Mouse (Mus musculus) liver, adult 2 months (tissue): ENCODE data around the gene Scyl3. TPM values are rescaled to one million over a fixed set of nuclear protein-coding genes. Genes with fewer than 3 reads are reported as not detected.

ENCODE experiments used
- DNase-seq: peaks from one replicate; pipeline ENCODE4 v3.0.0-alpha.2; 2011; ENCODE audit warnings: low read depth, low spot score; ENCODE audit errors: extremely low read depth
- H3K27ac ChIP-seq: fragments of 200-500 bp; replicated peaks from 2 replicates; pipeline ENCODE4 v1.5.1; 2012; ENCODE audit warnings: low read depth, mild to moderate bottlenecking, control low read depth, inconsistent platforms, low read length; ENCODE audit not compliant: insufficient read depth
- H3K27me3 ChIP-seq: fragments of 200-500 bp; 2 replicates; pipeline ENCODE4 v1.6.1; 2012; ENCODE audit warnings: mild to moderate bottlenecking, moderate library complexity, low read length, inconsistent platforms; ENCODE audit not compliant: control insufficient read depth, insufficient read depth
- H3K36me3 ChIP-seq: fragments of 200-500 bp; 2 replicates; pipeline ENCODE4 v1.6.1; 2012; ENCODE audit warnings: low read length, inconsistent platforms; ENCODE audit not compliant: control insufficient read depth, insufficient read depth
- H3K4me1 ChIP-seq: fragments of 200-500 bp; 2 replicates; pipeline ENCODE4 v1.6.1; 2011; ENCODE audit warnings: low read length; ENCODE audit not compliant: control insufficient read depth, insufficient read depth
- H3K4me3 ChIP-seq: fragments of 200-500 bp; 2 replicates; pipeline ENCODE4 v1.5.1; 2011; ENCODE audit warnings: low read depth, mild to moderate bottlenecking, control low read depth, low read length, moderate library complexity; ENCODE audit not compliant: insufficient read depth
- H3K79me2 ChIP-seq: fragments of 200-500 bp; 2 replicates; pipeline ENCODE4 v1.6.1; 2012; ENCODE audit warnings: inconsistent platforms, mild to moderate bottlenecking, low read length, moderate library complexity; ENCODE audit not compliant: control insufficient read depth, insufficient read depth
- H3K9ac ChIP-seq: fragments of 200-500 bp; 2 replicates; pipeline ENCODE4 v1.6.1; 2012; ENCODE audit warnings: low read depth, mild to moderate bottlenecking, control low read depth, inconsistent platforms, low read length
- CTCF ChIP-seq: fragments of 200-500 bp; IDR thresholded peaks from 2 replicates; pipeline ENCODE4 v1.5.1; 2011; ENCODE audit warnings: low read depth, low read length, control low read depth
- POLR2A ChIP-seq: fragments of 200-500 bp; IDR thresholded peaks from 2 replicates; pipeline ENCODE4 v1.6.1; 2011; ENCODE audit warnings: low read length, control low read depth; ENCODE audit not compliant: insufficient read depth; ENCODE audit errors: extremely low read depth
- WGBS: fragments of 180-500 bp; shearing (Covaris S2); methylation state at CpG from one replicate; pipeline ENCODE4 v1.1.7; 2018; 5-methylcytosine and 5-hydroxymethylcytosine counted together
- polyA plus RNA-seq: library from polyadenylated mRNA; depleted of rRNA; stranded (reverse); fragments of >200 nt; gene quantifications from 2 replicates; pipeline ENCODE4 v1.2.3, GENCODE M21; 2012; rRNA removed
- total RNA-seq: library from RNA; depleted of rRNA; stranded (reverse); fragments of >200 nt; gene quantifications from 2 replicates; pipeline ENCODE4 v1.2.3, GENCODE M21; 2014; rRNA removed

Gene Scyl3
- 8.8 and 9.6 TPM in 2 replicates for total RNA-seq
- 6.1 and 7.0 TPM in 2 replicates for polyA plus RNA-seq

DNA sequence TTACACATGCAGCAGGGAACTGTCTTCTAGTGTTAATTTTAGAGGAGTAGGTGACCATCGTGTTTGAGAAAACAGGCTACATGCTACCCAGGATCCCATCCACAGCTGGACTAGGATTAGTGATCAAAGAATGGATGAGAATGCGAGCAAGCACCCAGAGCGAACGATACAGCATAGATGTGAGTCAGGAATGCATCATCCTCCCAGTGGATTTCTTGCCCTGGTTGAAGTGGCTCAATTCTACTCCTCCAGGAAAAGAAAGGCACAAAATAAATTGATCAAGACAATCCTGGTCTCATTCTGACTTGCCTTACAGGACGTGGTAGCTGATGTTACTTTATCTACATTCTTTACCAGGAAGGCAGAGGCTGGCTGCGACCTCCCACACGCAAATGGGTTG is at the start of gene Scyl3:
Gene Scyl3 (plus strand): TSS at position 255 of the 400 bp plus-strand sequence.
- peaks cover 18% of the 10 kb centered on the region for H3K79me2 ChIP-seq
- H3K27ac ChIP-seq, result peak within 1 kb of the TSS; percentile 96
- peaks cover 7% of the 10 kb centered on the region; the same call in 1 of the 2 replicates for H3K36me3 ChIP-seq
- TF ChIP-seq POLR2A (no peak), CTCF (no peak)
- H3K27me3 ChIP-seq, result no peaks in the 10 kb centered on the region
- no peak for DNase-seq
- peak within 1 kb of the TSS; percentile 96 for H3K9ac ChIP-seq
- peak within 1 kb of the TSS; percentile 99 for H3K4me3 ChIP-seq
- 74% methylated on average over 7 of the region's 7 CpGs for WGBS
- H3K4me1 ChIP-seq, result peaks cover 8% of the 10 kb centered on the region

DNA sequence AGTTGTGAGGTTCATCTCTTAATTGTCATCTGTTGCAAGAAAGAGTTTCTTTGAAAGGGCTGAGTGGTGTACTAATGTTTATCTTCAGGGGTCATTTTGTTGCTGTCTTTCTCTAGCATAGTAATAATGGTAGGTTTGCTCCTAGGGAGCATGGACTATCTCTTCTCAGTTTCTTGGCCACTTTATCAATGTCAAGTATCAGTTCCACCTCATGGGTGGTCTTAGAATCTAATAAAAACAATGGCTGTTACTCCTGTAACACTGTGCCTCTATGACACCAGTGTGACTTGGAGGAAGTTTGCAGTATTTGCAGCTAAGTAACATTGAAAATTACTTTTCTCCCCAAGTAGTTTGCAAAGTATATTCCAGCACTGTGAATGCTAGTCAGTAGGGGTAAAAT is 39.3 kb upstream of the Scyl3 start:
- no peaks in the 10 kb centered on the region for H3K79me2 ChIP-seq
- no peak overlapping the region for H3K9ac ChIP-seq
- no peaks in the 10 kb centered on the region; the same call in 1 of the 2 replicates for H3K36me3 ChIP-seq
- no peak overlapping the region for H3K4me3 ChIP-seq
- H3K27ac ChIP-seq, result no peak overlapping the region
- no peaks in the 10 kb centered on the region for H3K27me3 ChIP-seq
- no peaks in the 10 kb centered on the region for H3K4me1 ChIP-seq
- DNase-seq, result no peak
- TF ChIP-seq CTCF (no peak), POLR2A (no peak)

DNA sequence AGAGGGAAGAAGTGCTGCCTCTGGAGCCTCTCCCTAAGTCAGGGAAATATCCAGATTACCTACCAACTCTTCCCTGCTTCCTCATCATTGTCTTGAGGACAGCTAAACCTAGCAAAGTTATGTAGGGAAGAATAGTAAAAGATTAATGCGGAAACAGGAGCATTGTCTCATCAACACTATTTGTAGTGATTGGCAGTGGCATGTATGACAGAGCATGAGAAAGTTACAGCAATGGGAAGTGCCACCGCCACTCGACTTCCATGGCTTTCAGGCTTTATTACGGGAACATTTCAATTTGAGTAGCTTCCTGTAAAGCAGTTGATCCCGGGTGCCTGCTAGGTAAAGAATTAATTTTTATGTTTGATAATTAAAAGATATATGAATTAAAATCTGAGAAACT is 35.6 kb upstream of the Scyl3 start:
- 92% methylated on average over 5 of the region's 5 CpGs for WGBS
- TF ChIP-seq POLR2A (no peak), CTCF (no peak)
- Histone ChIP-seq H3K4me3 (no peak overlapping the region), H3K4me1 (no peaks in the 10 kb centered on the region; the same call in 1 of the 2 replicates), H3K36me3 (no peaks in the 10 kb centered on the region; the same call in 1 of the 2 replicates), H3K9ac (no peak overlapping the region), H3K27me3 (no peaks in the 10 kb centered on the region), H3K79me2 (no peaks in the 10 kb centered on the region), H3K27ac (no peak overlapping the region)
- DNase-seq, result no peak

DNA sequence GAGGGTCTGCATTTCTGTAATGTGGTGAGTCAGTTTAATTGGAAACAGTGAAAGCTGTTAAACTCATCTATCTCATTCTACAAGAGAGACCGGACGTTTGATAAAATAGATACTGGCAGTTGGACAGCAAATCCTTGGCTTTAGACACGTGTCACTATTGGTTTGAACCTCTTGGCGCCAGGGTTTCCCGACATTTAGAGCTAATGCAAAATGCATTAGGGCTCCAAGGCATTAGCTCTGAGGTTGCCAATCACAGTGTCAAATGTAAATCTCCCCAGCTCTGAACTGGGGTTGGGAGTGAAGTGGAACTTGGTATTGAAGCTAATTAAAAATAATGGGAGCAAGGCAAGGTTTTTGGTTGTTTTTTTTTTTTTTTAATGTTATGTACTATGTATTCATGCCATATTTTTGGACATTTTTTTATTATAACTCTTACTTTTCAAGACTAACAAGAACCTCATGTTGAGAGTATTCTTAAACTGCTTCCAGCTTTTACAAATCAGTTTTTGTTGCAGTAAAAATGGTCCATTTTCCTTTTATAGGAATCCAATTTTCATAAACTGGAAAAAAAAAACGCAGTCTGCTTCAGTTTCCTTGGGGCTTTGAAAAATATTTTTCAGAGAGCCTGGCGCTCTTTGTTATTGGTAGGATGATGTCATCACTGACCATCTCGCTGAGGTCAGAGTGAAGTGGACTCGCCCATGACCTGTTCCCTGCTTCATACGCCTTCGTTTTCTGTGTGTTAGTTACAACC is 34.9 kb upstream of the Scyl3 start:
- no peaks in the 10 kb centered on the region for H3K27me3 ChIP-seq
- TF ChIP-seq CTCF, result no peak
- no peak for TF ChIP-seq POLR2A
- H3K27ac ChIP-seq, result no peak overlapping the region
- H3K36me3 ChIP-seq, result no peaks in the 10 kb centered on the region
- H3K4me3 ChIP-seq, result no peak overlapping the region
- 88% methylated on average over 11 of the region's 11 CpGs for WGBS
- H3K79me2 ChIP-seq, result no peaks in the 10 kb centered on the region
- H3K4me1 ChIP-seq, result no peaks in the 10 kb centered on the region; the same call in 1 of the 2 replicates
- no peak overlapping the region for H3K9ac ChIP-seq
- DNase-seq, result no peak

DNA sequence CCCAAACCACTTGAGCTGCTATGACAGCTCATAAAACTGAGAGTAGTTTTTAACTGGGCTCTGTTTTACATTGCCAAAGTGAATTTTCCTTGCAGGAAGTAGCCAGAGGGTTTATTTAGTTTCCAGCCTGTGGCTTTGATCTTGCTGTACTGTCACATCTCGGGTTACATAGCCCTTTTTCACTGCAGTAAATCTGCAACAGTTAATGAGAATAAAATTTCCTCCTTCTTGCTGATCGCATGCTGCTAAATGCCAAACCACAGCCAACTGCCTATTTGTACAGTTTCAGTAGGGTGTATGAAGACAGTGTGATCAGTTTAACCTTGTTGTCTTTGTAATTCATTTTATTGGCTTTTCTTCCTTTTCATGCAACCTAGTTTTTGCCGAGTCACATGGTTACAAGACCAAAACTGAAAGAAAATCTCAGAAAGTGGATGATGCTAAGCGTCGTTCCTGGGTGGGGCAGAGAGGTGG is 30.6 kb upstream of the Scyl3 start:
- Histone ChIP-seq H3K27me3 (no peaks in the 10 kb centered on the region), H3K27ac (no peak overlapping the region), H3K79me2 (no peaks in the 10 kb centered on the region), H3K9ac (no peak overlapping the region), H3K4me3 (no peak overlapping the region), H3K4me1 (no peaks in the 10 kb centered on the region; the same call in 1 of the 2 replicates), H3K36me3 (no peaks in the 10 kb centered on the region)
- no peak for DNase-seq
- TF ChIP-seq CTCF (no peak), POLR2A (no peak)
- 77% methylated on average over 5 of the region's 5 CpGs for WGBS

DNA sequence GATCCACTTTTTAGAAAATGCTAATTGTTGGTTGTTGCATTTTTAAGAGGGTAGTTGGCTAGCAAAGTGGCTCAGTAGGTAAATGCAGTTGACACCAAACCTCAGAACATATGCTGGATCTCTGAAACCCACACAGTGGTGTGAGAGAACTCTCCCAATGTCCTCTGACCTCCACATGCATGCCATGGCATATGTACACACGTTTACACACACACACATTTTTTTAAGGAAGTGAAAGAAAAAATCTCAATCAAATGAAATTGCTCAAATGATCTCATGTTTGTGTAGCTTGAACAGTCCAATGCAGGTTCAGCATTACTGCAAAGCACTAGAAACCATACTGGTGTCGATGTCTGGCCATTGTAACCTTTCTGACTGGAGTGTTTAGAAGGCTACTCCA is 29.3 kb upstream of the Scyl3 start:
- H3K27ac ChIP-seq, result no peak overlapping the region
- TF ChIP-seq POLR2A (no peak), CTCF (no peak)
- no peak overlapping the region for H3K9ac ChIP-seq
- H3K4me1 ChIP-seq, result no peaks in the 10 kb centered on the region; the same call in 1 of the 2 replicates
- no peaks in the 10 kb centered on the region for H3K27me3 ChIP-seq
- DNase-seq, result no peak
- H3K36me3 ChIP-seq, result no peaks in the 10 kb centered on the region
- no peaks in the 10 kb centered on the region for H3K79me2 ChIP-seq
- H3K4me3 ChIP-seq, result no peak overlapping the region
- 84% methylated on average over 2 of the region's 2 CpGs for WGBS
